Mouse (Mus musculus) spleen, adult 2 months (tissue): ENCODE measurements around the gene Zfp609. TPM values are rescaled to one million over a fixed set of nuclear protein-coding genes. Genes with fewer than 3 reads are reported as not detected.

Experiments
- DNase-seq, 2 experiments: peaks; one replicate each; pipeline versions ENCODE4 v3.0.0 to v3.0.0-alpha.2; 2012 to 2021; ENCODE audit warnings: low spot score in 2 of 2, low read depth in 1 of 2
- H3K27ac ChIP-seq: fragments of 200-500 bp; 2 replicates; pipeline ENCODE4 v1.5.1; 2012; ENCODE audit warnings: low read length, inconsistent platforms; ENCODE audit not compliant: insufficient read depth
- H3K27me3 ChIP-seq: fragments of 200-500 bp; 2 replicates; pipeline ENCODE4 v1.6.1; 2012; ENCODE audit warnings: mild to moderate bottlenecking, moderate library complexity, low read length, inconsistent platforms; ENCODE audit not compliant: control insufficient read depth, insufficient read depth
- H3K36me3 ChIP-seq: fragments of 200-500 bp; 2 replicates; pipeline ENCODE4 v1.6.1; 2012; ENCODE audit warnings: mild to moderate bottlenecking, low read length, inconsistent platforms; ENCODE audit not compliant: control insufficient read depth, insufficient read depth
- H3K4me1 ChIP-seq: fragments of 200-500 bp; 2 replicates; pipeline ENCODE4 v1.6.1; 2011; ENCODE audit warnings: inconsistent platforms; ENCODE audit not compliant: control insufficient read depth, insufficient read depth, insufficient read length
- H3K4me3 ChIP-seq: fragments of 200-500 bp; 2 replicates; pipeline ENCODE4 v1.5.1; 2011; ENCODE audit warnings: mild to moderate bottlenecking, inconsistent platforms; ENCODE audit not compliant: insufficient read depth, insufficient read length; ENCODE audit errors: extremely low read depth
- CTCF ChIP-seq: fragments of 200-500 bp; IDR thresholded peaks from 2 replicates; pipeline ENCODE4 v1.5.1; 2011; ENCODE audit warnings: mild to moderate bottlenecking, inconsistent platforms; ENCODE audit not compliant: insufficient read depth, insufficient read length, insufficient replicate concordance; ENCODE audit errors: extremely low read depth
- POLR2A ChIP-seq: fragments of 200-500 bp; IDR thresholded peaks from 2 replicates; pipeline ENCODE4 v1.6.1; 2011; ENCODE audit warnings: low read depth, low read length, inconsistent platforms
- WGBS: fragments of 180-500 bp; shearing (Covaris S2); methylation state at CpG from one replicate; pipeline ENCODE4 v1.1.7; 2018; 5-methylcytosine and 5-hydroxymethylcytosine counted together
- polyA plus RNA-seq: library from polyadenylated mRNA; depleted of rRNA; stranded (reverse); fragments of >200 nt; gene quantifications from 2 replicates; pipeline ENCODE4 v1.2.3, GENCODE M21; 2012

Zfp609 gene
- polyA plus RNA-seq, 1 experiment, result 3.5 TPM

DNA sequence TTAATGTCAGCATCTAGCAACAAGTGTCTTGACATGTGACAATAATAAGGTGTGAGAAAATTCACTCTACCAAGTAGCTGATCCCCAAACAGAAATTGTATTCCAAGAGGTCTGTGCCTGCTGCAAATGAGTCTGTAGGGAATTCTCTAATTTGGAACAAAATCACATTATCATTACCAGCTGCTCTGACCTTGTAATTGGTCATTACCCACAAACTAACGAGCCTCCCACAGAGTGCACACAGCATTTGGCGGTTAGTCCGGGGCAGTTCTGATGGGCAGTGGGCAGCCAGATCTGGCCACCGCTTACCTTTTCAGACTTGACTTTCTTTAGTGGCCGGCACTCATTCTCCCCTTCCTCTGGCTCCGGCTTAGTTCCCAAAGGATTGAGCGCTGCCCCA, 33.1 kb downstream of the Zfp609 start:
- Histone ChIP-seq H3K36me3 (no peaks in the 10 kb centered on the region), H3K4me3 (no peak overlapping the region), H3K27me3 (no peaks in the 10 kb centered on the region), H3K27ac (no peak overlapping the region), H3K4me1 (no peaks in the 10 kb centered on the region)
- WGBS, result 94% methylated on average over 7 of the region's 7 CpGs
- TF ChIP-seq CTCF, result no peak
- no peak for TF ChIP-seq POLR2A
- DNase-seq, result no peak

DNA sequence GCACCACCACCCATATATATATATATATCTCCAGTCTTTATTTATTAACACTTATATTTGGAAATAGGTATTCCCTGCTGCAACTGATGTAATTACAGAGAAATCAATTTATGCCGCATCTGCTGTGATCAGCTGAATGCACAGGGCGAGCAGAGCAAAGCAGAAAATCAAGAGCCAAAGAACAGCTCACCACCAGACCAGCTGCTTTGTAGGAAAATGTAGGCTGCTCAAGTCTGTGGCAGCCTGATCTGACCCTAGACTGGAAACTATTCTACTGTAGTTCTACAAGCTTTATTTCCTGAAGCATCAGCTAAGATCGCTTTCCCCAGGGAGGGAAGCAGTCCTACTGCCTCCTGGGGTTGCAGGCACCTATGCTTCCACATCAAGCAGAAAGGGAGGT, 33.9 kb downstream of the Zfp609 start:
- no peak for DNase-seq
- Histone ChIP-seq H3K4me3 (no peak overlapping the region), H3K36me3 (no peaks in the 10 kb centered on the region), H3K27me3 (no peaks in the 10 kb centered on the region), H3K27ac (no peak overlapping the region), H3K4me1 (no peaks in the 10 kb centered on the region)
- WGBS, result 84% methylated on average over 3 of the region's 3 CpGs
- TF ChIP-seq CTCF (no peak), POLR2A (no peak)

DNA sequence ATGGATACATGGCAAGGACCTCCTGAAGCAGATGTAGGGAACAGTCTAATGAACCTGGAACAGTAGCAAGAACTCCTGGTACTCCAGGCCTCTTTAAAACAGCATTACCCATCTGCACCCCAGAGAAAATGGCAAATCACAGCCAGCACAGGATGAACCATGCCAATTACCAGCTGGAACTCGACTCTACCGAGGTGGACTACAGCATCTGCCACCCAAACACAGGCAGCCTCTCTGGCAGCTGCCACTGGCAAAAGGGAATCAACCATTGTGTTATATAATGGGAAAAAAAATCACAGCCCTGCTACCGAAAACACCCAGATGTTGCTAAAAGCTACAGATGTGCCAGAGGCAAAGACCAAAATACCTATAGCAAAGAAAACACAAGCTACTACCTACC, 34.3 kb downstream of the Zfp609 start:
- no peak for DNase-seq
- TF ChIP-seq CTCF (no peak), POLR2A (no peak)
- no peaks in the 10 kb centered on the region for H3K36me3 ChIP-seq
- H3K27me3 ChIP-seq, result no peaks in the 10 kb centered on the region
- WGBS, result 87% methylated on average over 3 of the region's 3 CpGs
- no peak overlapping the region for H3K4me3 ChIP-seq
- no peaks in the 10 kb centered on the region for H3K4me1 ChIP-seq
- no peak overlapping the region for H3K27ac ChIP-seq

DNA sequence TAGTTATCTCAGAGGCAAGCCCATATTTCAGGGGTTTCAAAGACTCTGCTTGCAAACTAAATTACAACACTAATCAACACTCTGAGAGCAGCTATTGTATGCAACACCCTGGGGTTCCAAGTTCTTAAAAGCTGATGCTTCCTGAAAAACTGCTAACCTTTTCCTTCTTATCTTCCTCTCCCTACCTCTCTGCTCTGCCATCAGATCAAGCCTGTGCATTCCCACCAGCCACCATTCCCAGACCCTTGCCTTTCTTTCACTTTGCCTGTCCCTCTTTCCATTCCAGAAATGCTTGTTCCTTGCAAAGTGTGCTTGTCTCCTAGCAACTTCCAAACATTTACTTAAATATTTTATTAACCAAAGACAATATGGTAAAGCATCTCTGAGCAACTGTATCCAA, 35.5 kb downstream of the Zfp609 start:
- no peaks in the 10 kb centered on the region for H3K36me3 ChIP-seq
- TF ChIP-seq POLR2A (no peak), CTCF (no peak)
- H3K4me3 ChIP-seq, result no peak overlapping the region
- no peak overlapping the region for H3K27ac ChIP-seq
- DNase-seq, result no peak
- H3K4me1 ChIP-seq, result no peaks in the 10 kb centered on the region
- no peaks in the 10 kb centered on the region for H3K27me3 ChIP-seq

DNA sequence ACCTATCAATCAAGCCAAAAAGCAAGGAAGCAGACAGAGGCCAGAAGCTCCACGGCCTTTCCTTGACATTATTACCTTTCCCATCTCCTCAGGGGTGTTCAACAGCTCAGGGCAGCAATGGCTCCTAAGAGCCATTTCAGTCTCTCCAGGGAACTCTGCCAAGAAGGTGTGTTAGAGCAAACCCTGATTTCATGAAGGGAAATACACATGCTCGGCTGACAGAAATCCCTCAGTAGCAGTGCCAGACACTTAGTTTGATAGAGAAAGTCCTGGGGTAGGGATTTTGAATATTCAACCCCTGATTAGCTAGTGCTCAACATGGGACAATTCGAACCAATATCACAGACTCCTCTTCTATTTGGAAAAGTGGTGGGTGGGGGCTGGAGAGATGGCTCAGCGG, 36.3 kb downstream of the Zfp609 start:
- no peak overlapping the region for H3K4me3 ChIP-seq
- WGBS, result 86% methylated on average over 4 of the region's 4 CpGs
- no peaks in the 10 kb centered on the region for H3K4me1 ChIP-seq
- no peak overlapping the region for H3K27ac ChIP-seq
- DNase-seq, result no peak
- no peaks in the 10 kb centered on the region for H3K36me3 ChIP-seq
- H3K27me3 ChIP-seq, result no peaks in the 10 kb centered on the region
- TF ChIP-seq CTCF (no peak), POLR2A (no peak)

DNA sequence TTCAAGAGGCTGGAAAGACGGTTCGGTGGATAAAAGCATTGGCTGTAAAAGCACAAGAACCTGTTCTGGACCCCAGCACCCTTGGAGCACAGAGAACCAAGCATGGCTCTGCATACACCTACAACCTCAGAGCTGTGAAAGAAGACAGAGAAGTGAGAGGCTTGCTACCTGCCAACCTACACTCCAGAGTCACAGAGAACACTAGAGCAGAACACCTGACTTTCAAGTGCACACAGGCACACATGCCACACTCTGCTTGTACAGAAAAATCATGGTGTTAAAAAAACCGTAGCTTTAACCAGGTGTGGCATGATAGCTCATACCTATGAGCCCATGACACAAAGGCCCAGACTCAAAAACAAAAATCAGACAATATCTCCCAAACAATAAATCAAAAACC, 37.6 kb downstream of the Zfp609 start:
- H3K4me1 ChIP-seq, result no peaks in the 10 kb centered on the region
- no peaks in the 10 kb centered on the region for H3K27me3 ChIP-seq
- TF ChIP-seq POLR2A, result no peak
- TF ChIP-seq CTCF, result no peak
- no peak overlapping the region for H3K4me3 ChIP-seq
- no peak overlapping the region for H3K27ac ChIP-seq
- DNase-seq, result no peak
- WGBS, result 93% methylated on average over 3 of the region's 3 CpGs
- no peaks in the 10 kb centered on the region for H3K36me3 ChIP-seq

DNA sequence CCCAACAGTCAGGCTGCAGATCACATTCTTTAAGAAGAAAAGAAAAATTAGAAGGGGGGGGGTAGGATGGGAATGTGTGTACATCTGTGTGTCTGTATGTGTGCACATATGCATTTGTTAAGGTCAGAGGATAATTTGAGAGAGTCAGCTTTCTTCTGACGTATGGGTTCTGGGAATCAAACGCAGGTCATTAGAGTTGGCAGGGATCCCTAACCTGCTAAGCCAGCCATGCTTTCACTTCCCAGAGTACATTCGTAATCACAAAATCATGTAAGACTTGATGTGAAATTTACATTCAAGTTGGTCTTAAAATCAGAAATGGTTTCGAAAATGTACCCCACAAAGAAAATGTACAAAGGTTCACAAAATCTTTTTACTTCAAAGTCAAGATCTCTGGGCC, 38.8 kb downstream of the Zfp609 start:
- no peaks in the 10 kb centered on the region for H3K36me3 ChIP-seq
- no peak overlapping the region for H3K27ac ChIP-seq
- no peak overlapping the region for H3K4me3 ChIP-seq
- H3K27me3 ChIP-seq, result no peaks in the 10 kb centered on the region
- TF ChIP-seq POLR2A, result no peak
- no peak for TF ChIP-seq CTCF
- DNase-seq, result no peak
- 83% methylated on average over 4 of the region's 4 CpGs for WGBS
- H3K4me1 ChIP-seq, result no peaks in the 10 kb centered on the region
